Mouse (Mus musculus) bone marrow macrophage, adult 2 months (primary cell): Measurements from ENCODE around the gene Enho. TPM values are rescaled to one million over a fixed set of nuclear protein-coding genes. Genes with fewer than 3 reads are reported as not detected.
"Not testable (repeated sequence)": the region's sequence is repeated elsewhere in the genome, so short reads cannot be mapped to it uniquely, and the experiment has no call there.

Experiments
- H3K27ac ChIP-seq: 2 replicates; pipeline ENCODE4 v1.5.1; 2012; ENCODE audit warnings: low read depth, low read length; ENCODE audit not compliant: insufficient read depth
- H3K4me1 ChIP-seq: 2 replicates; pipeline ENCODE4 v1.6.1; 2012; ENCODE audit warnings: low read length; ENCODE audit not compliant: control insufficient read depth, insufficient read depth
- H3K4me3 ChIP-seq: 2 replicates; pipeline ENCODE4 v1.5.1; 2012; ENCODE audit warnings: mild to moderate bottlenecking, low read length, moderate library complexity; ENCODE audit not compliant: insufficient read depth
- CTCF ChIP-seq: IDR thresholded peaks from 2 replicates; pipeline ENCODE4 v1.5.1; 2012; ENCODE audit warnings: low read depth, mild to moderate bottlenecking, low read length, moderate library complexity
- POLR2A ChIP-seq: IDR thresholded peaks from 2 replicates; pipeline ENCODE4 v1.6.1; 2012; ENCODE audit warnings: mild to moderate bottlenecking, low read depth, low read length, borderline replicate concordance
- polyA plus RNA-seq: library from polyadenylated mRNA; stranded (reverse); fragments of >200 nt; gene quantifications from 2 replicates; pipeline ENCODE4 v1.2.4, GENCODE M21; 2012; ENCODE audit not compliant: missing spikeins, insufficient read depth, insufficient read length

Gene Enho
- polyA plus RNA-seq = 1.0 and 1.5 TPM in 2 replicates

DNA sequence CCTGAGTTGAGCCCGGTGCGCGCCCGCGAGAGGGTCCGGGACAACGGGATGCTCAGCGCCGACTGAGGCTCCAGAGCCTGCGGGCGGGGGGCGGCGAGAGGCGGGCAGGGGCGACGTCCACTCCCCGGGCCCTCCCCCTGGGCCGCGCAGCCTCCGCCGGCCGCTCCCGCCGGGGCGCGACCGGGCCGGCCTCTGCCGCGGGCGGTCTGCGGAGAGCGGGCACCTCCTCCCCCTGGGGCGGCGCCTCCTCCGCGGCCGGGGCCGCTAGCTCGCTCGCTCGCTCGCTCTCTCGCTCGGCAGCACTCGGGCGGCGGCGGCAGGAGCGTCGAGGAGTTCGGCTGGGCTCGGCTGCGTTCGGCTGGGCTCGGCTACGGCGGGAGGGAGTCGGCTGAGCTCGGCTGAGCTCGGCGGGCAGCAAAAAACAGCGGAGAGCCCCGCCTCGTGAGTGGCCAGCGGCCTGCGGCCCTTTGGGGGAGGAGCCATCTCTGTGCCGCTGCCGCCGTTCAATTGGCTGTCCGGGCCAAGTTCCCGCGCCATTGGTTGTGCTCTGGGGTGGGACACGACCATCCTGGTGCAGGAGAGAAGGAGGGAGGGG lies at the start of gene Enho:
TSS of gene Enho (minus strand) at position 412 of the 595 bp plus-strand sequence.
- TF ChIP-seq POLR2A = no peak
- TF ChIP-seq CTCF = no peak
- H3K4me3 ChIP-seq = peak within 1 kb of the TSS; percentile 57
- peaks cover 11% of the 10 kb centered on the region for H3K4me1 ChIP-seq
- H3K27ac ChIP-seq = no peak within 1 kb of the TSS

- H3K27ac ChIP-seq, H3K4me3 ChIP-seq, H3K4me1 ChIP-seq: not testable (repeated sequence)
Measured at GRCm38 (mm10) chr4:41688562-41688961, 48.4 kb upstream of the Enho start.

DNA sequence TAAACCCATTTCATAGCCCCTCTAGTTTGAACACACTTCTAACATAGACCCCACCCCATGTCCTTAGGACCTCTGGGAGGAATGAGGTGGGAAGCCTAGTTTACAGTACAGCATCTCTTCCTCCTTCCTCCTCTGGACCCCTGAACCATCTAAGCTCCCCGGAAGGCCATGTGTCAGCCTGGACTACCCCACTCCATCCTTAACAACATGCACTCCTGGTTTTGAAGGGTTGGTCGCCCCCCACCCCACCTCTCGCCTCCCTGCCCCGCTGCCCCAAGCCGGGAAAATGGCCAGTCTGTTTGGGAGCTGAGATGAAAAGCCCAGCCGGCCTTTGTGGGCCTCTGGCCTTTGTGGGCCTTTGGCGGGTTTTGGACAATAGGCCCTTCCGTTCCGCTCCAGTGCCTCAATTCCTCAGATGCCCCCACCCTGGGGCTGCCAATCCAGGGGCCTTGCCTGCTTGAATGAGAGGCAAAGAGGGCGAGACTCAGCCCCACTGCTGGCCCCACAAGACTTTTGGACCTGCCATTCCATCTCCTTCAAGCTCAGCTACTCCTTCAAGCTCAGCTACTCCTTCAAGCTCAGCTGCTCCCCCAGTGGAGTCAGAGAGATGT lies 45.9 kb upstream of the Enho start:
- not testable (repeated sequence) for H3K4me3 ChIP-seq

GRCm38 (mm10) chr4:41684931-41685453 lies 44.9 kb upstream of the Enho start:
- H3K4me1 ChIP-seq, H3K4me3 ChIP-seq, H3K27ac ChIP-seq: not testable (repeated sequence)

More for the DNA sequence above, 45.9 kb upstream of the Enho start:
- H3K4me1 ChIP-seq, H3K27ac ChIP-seq: not testable (repeated sequence)

DNA sequence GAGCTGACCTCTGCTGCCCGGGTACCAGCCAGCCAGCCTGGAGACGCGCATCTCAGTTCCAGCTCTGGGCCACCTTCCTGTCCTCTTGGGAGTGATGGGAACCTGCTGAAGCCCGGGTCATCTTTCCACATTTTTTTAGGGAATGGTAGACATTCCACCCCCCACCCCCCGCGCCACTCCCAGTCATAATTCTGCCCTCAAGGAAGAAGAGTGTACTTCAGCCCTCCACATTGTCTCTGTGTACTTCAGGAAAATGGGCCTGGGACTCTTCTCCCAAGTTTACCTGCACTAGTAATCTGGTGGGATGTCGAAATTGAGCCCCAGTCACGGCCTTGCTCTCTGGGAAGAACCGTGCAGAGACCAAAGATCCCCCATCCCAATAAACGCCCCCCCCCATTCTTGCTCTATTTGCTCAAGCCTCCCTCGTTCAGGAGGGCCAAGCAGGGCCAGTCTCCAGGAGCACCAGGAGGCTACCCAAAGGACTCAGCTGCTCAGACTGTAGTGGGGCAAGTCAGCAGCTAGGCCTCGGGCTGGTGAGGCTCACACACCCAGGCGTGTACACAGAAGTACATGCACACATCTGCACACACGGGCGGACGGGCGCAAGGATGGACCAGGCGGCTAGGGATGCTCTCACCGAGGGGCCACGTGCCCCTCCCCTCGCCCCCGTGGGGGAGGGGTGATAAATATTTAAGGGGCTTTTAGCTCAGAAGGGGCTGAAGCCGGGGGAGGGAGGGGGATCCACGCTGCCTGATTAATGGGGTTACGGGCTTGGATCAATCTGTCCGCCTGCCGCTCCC lies 44.2 kb upstream of the Enho start:
- not testable (repeated sequence) for H3K4me1 ChIP-seq, H3K27ac ChIP-seq, H3K4me3 ChIP-seq

- H3K4me1 ChIP-seq, H3K4me3 ChIP-seq, H3K27ac ChIP-seq: not testable (repeated sequence)
Measured at GRCm38 (mm10) chr4:41683303-41683702, 43.2 kb upstream of the Enho start.

DNA sequence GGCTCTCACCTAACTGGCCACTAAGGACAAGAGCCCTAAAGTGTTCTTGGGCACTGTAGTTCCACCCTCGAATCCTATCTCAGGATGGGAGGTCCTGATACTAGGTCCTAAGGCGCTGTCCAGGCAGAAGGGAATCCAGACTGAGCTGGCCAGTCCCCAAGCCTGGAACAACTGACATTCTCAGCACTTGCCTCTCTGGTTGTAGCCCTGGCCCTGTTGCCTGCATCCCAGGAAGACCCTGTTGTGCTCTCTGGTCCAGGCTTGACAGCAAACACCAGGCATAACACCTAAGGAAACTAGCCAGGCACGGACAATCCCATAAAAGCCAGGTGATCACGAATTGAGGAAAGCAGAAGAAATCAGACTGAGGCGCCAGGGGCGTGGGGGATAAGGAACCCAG lies 42.7 kb upstream of the Enho start:
- no peak overlapping the region for H3K27ac ChIP-seq
- TF ChIP-seq POLR2A = no peak
- TF ChIP-seq CTCF = no peak
- H3K4me3 ChIP-seq = no peak overlapping the region
- H3K4me1 ChIP-seq = no peaks in the 10 kb centered on the region

- TF ChIP-seq CTCF = no peak
- TF ChIP-seq POLR2A = no peak
- Histone ChIP-seq H3K4me3 (no peak overlapping the region), H3K4me1 (no peaks in the 10 kb centered on the region), H3K27ac (no peak overlapping the region)
Measured at GRCm38 (mm10) chr4:41681947-41682346, 41.8 kb upstream of the Enho start.

- no peak for TF ChIP-seq CTCF
- TF ChIP-seq POLR2A = no peak
- Histone ChIP-seq H3K4me3 (no peak overlapping the region), H3K27ac (no peak overlapping the region), H3K4me1 (no peaks in the 10 kb centered on the region)
Measured at GRCm38 (mm10) chr4:41681176-41681575, 41.1 kb upstream of the Enho start.

GRCm38 (mm10) chr4:41679291-41679690 lies 39.2 kb upstream of the Enho start:
- TF ChIP-seq POLR2A (no peak), CTCF (no peak)
- Histone ChIP-seq H3K27ac (no peak overlapping the region), H3K4me1 (no peaks in the 10 kb centered on the region), H3K4me3 (no peak overlapping the region)
